Mouse (Mus musculus): ENCODE measurements at regions not wholly inside any gene's neighbourhood (a gene's known extent, or its start where the extent isn't known, plus 50 kb on each side); places are given as distances from the start of the nearest gene placed in this dataset.
A peak's percentile ranks its signal among the peaks of the same experiment; 100 is the strongest.

DNA sequence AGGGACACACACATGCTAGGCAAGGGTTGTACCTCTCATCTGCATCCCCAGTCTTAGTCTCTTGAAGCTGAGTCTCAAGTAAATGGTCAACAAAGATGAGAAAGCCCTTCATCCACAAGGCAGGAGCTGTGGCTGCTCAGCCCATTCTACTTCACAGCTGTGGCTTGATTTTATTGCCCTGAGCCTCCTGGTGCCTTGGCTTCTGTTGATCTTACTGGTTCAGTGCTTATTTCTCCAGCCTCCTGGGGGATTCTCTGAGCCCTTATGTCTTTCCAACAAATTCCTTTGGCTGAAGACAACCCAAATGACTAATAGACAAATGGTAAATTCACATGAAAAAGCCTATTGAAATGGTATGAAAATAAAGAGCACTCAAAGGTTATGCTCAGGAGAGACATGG lies 167.3 kb upstream of the Fndc3a start:
- Histone ChIP-seq H3K9me3 (no peaks in the 10 kb centered on the region), H3K27me3 (replicated peaks) (no peaks in the 10 kb centered on the region), H3K27ac (no peak overlapping the region), H3K4me1 (replicated peaks) (no peaks in the 10 kb centered on the region), H3K9ac (no peak overlapping the region), H3K36me3 (no peaks in the 10 kb centered on the region), H3K4me2 (replicated peaks) (no peak overlapping the region), H3K4me3 (replicated peaks) (no peak overlapping the region)
- ATAC-seq, result no peak

DNA sequence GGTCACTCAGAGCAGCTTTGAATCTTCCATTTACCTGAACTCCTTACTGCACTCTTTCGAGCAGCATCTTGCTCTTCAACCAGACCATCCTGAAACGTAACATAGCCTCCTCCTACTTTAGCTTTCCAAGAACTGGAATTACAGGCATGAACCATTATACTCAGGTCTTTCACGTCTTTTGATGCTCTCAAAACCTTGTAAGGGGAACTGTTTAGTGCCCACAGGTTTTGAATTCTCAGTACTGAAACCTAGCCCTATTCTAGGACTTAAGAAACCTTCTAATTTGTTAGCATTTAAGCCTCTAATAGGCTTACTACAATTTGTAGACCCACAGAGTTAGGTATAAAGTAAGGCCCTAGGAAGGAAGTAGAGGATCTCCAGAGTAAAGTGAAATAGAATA lies 163.7 kb upstream of the Fndc3a start:
- no peak overlapping the region for H3K4me2 ChIP-seq (replicated peaks)
- H3K27me3 ChIP-seq (replicated peaks), result no peaks in the 10 kb centered on the region
- ATAC-seq, result no peak
- no peaks in the 10 kb centered on the region for H3K9me3 ChIP-seq
- 84% methylated on average over 3 of the region's 3 CpGs for WGBS
- H3K4me1 ChIP-seq (replicated peaks), result no peaks in the 10 kb centered on the region
- H3K27ac ChIP-seq, result no peak overlapping the region
- no peaks in the 10 kb centered on the region for H3K36me3 ChIP-seq
- H3K9ac ChIP-seq, result no peak overlapping the region
- no peak overlapping the region for H3K4me3 ChIP-seq (replicated peaks)

DNA sequence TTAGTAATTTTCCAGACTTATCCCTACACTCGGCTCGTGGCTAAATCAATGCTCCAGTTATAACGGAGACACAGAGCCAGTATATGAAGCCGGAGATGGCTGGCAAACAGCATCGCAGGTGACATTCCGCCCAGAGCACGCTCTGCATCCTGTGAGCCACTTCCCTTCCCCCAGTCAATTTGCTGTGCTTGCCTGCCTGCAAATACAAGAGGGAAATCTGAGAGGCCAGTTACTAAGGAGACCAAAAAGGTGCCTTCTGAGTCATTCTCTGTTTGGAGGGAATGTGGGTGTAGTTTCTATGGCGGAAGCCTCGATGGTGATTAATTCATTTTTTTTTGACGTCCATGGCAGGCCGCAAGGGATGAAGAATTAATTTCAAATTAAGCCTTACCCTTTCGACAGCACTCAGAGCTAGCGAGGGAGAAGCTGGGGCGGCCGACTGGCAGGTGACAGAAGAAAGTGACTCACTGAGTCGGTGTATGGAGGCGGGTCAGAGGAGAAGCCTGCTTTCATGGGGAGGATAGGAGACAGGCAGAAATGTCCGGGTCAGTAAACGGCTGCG lies 159.5 kb upstream of the Fndc3a start:
- H3K27ac ChIP-seq, result no peak overlapping the region
- H3K9me3 ChIP-seq, result no peaks in the 10 kb centered on the region
- H3K4me2 ChIP-seq (replicated peaks), result no peak overlapping the region
- no peak overlapping the region for H3K4me3 ChIP-seq (replicated peaks)
- no peaks in the 10 kb centered on the region for H3K27me3 ChIP-seq (replicated peaks)
- no peaks in the 10 kb centered on the region for H3K4me1 ChIP-seq (replicated peaks)
- ATAC-seq, result 0 out of 2 replicates have a peak, but pooled peaks have one; percentile 17
- no peaks in the 10 kb centered on the region for H3K36me3 ChIP-seq
- WGBS, result 47% methylated on average over 20 of the region's 20 CpGs
- H3K9ac ChIP-seq, result no peak overlapping the region

DNA sequence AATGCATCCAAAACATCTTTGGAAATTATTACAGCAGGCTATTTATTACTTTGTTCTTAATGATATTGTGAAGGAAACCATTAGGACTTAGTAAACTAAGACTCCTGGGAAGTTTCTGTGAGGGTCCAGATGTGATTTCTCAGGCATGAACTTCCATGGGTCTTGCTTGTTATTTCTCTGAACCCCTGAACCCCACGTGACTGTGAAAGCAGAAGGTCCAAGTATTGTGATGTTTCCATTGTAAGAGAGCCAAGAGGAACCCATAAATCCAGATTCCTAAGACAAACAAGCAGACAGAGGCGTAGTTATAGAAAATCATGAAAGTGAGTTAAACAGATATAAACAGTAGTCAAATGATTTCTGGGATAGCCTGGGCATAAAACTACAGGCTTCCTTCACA lies 157.1 kb upstream of the Fndc3a start:
- H3K27me3 ChIP-seq (replicated peaks), result no peaks in the 10 kb centered on the region
- no peaks in the 10 kb centered on the region for H3K9me3 ChIP-seq
- H3K4me2 ChIP-seq (replicated peaks), result no peak overlapping the region
- no peak for ATAC-seq
- H3K36me3 ChIP-seq, result no peaks in the 10 kb centered on the region
- H3K27ac ChIP-seq, result no peak overlapping the region
- H3K9ac ChIP-seq, result no peak overlapping the region
- no peak overlapping the region for H3K4me3 ChIP-seq (replicated peaks)
- WGBS, result 46% methylated on average over 2 of the region's 2 CpGs
- no peaks in the 10 kb centered on the region for H3K4me1 ChIP-seq (replicated peaks)

DNA sequence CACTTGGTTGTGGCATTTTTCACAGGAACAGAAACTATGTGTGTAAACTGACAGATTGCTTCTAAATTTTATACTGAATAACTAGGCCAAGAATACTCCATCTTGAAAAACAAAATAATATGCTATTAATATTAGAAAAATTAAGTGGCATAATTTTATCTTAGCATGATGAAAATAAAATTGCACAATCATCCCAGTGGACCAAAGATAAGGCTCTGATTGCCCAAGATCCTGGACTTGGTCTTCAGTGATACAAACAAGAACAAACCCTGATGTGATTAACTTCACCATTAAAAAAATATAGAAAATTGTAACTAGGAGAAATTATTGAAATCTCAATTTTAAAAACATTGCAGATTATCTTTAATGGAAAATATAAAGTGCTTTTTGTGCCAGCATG lies 155.7 kb upstream of the Fndc3a start:
- no peak for ATAC-seq
- no peak overlapping the region for H3K4me2 ChIP-seq (replicated peaks)
- no peak overlapping the region for H3K27ac ChIP-seq
- no peaks in the 10 kb centered on the region for H3K36me3 ChIP-seq
- H3K27me3 ChIP-seq (replicated peaks), result no peaks in the 10 kb centered on the region
- no peak overlapping the region for H3K4me3 ChIP-seq (replicated peaks)
- no peaks in the 10 kb centered on the region for H3K9me3 ChIP-seq
- no peak overlapping the region for H3K9ac ChIP-seq
- no peaks in the 10 kb centered on the region for H3K4me1 ChIP-seq (replicated peaks)

DNA sequence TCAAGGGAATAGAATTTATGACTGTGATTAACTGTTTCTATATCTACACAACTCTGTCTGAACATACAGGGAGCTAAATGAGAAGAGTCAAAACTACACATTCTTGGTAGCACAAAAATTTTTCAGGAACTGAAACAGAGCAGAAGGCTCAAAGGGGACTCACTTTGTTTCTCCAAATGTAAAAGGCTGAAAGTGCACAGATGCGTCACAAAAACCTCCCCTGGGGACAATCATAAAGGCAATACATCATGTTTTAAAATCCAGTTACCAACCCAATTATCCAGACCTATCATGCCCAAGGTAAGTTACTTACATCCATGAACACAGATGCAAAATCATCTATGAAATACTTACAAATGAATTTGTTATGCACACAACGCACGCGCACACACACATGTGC lies 155.0 kb upstream of the Fndc3a start:
- ATAC-seq, result no peak
- no peaks in the 10 kb centered on the region for H3K27me3 ChIP-seq (replicated peaks)
- no peak overlapping the region for H3K9ac ChIP-seq
- no peak overlapping the region for H3K27ac ChIP-seq
- H3K9me3 ChIP-seq, result no peaks in the 10 kb centered on the region
- H3K4me1 ChIP-seq (replicated peaks), result no peaks in the 10 kb centered on the region
- H3K4me3 ChIP-seq (replicated peaks), result no peak overlapping the region
- no peaks in the 10 kb centered on the region for H3K36me3 ChIP-seq
- no peak overlapping the region for H3K4me2 ChIP-seq (replicated peaks)
- 92% methylated on average over 4 of the region's 4 CpGs for WGBS

DNA sequence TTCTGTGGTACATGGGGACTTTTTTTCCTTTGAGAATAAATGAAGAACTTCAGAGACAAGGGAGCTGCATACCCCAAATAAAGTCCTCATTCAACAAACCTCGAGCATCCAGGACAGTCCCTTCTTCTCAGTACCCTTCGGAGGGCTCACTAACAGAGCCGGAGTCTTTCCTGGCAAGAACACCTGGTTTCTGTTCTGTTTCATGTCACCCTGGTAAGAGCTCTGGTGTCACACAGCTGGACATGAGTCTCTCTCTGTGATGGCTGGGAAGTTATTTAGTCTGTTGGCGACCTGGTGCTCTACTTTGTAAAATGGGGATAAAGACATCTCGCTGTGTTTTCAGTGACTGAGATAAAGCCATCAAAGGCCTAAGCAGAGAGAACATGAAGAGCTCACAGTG lies 154.3 kb upstream of the Fndc3a start:
- Histone ChIP-seq H3K27ac (no peak overlapping the region), H3K9me3 (no peaks in the 10 kb centered on the region), H3K4me3 (replicated peaks) (no peak overlapping the region), H3K4me1 (replicated peaks) (no peaks in the 10 kb centered on the region), H3K9ac (no peak overlapping the region), H3K4me2 (replicated peaks) (no peak overlapping the region), H3K27me3 (replicated peaks) (no peaks in the 10 kb centered on the region), H3K36me3 (no peaks in the 10 kb centered on the region)
- WGBS, result 67% methylated on average over 5 of the region's 5 CpGs
- no peak for ATAC-seq

DNA sequence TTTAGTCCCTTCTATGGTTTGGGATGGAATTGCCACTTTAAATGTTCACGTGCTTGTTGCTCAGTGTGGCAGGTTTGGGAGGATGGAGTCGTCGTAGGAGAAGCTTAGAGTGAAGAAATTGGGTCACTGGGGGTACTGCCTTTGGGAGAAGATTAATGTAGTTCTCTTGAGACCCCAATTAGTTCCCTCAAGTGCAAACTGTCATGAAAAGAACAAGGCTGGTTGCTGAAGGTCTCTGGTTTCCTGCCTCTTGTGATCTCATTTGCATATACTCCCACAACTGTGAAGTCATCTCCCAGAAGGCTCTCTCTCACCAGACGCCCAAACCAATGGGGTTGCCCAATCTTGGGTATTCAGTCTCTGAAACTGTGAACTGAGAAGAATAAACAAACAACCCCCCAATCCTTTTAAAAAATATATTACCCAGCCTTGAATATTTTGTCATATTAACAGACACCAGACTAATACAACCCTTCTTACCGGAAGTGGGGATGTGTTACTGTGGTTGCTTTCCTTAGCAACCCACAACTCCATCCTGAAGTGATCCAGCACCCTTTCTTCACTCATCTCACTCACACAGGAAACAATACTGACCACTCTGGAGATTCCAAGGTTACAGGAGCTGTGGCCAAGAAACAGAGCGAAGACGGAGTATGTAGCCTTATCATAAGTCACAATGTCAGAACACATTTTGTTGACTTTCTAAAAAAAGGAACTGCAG lies 153.2 kb upstream of the Fndc3a start:
- Histone ChIP-seq H3K9ac (no peak overlapping the region), H3K27ac (no peak overlapping the region), H3K27me3 (replicated peaks) (no peaks in the 10 kb centered on the region), H3K9me3 (no peaks in the 10 kb centered on the region), H3K36me3 (no peaks in the 10 kb centered on the region), H3K4me2 (replicated peaks) (no peak overlapping the region), H3K4me1 (replicated peaks) (no peaks in the 10 kb centered on the region), H3K4me3 (replicated peaks) (no peak overlapping the region)
- WGBS, result 72% methylated on average over 7 of the region's 7 CpGs
- ATAC-seq, result no peak

DNA sequence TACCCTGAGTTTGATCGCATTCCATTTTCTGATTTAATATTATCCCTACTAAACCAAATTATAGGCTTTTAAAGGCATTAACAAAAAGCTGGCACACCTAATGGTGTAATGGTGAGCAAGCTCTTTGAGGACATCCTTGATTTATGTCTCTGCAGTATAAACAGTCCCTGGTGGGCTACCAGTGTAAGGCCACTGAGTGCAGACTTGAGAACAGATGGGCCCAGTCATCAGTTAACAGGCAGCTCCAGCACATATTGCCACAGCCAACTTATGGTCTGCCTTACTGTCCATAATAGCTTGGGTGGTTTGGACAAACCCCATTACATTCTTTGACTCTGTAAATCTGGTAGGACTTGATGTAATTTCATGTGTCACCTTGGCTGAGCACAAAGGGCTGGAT lies 144.4 kb upstream of the Fndc3a start:
- 80% methylated on average over 1 of the region's 1 CpGs for WGBS
- Histone ChIP-seq H3K4me3 (replicated peaks) (no peak overlapping the region), H3K9me3 (no peaks in the 10 kb centered on the region), H3K27ac (no peak overlapping the region), H3K9ac (no peak overlapping the region), H3K36me3 (no peaks in the 10 kb centered on the region), H3K4me1 (replicated peaks) (no peaks in the 10 kb centered on the region), H3K4me2 (replicated peaks) (no peak overlapping the region), H3K27me3 (replicated peaks) (no peaks in the 10 kb centered on the region)
- ATAC-seq, result no peak

DNA sequence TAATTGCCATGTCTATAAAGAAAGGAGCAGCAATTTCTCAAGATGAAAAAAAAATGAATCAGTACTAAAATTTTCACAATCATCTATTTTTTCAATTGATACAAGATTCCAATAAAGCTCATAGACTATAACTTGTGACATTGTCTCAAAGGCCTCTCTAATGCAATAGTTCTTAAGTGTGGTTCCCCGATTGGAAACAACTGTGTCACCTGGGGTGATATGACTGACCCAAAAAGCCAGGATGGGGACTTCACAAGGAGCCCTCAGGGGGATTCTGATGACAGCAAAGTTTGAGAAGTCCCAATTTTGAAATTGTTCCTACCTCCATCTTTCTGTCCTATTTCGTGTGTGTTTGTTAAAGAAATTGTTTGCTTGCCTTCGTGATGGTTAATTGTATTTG lies 143.3 kb upstream of the Fndc3a start:
- no peaks in the 10 kb centered on the region for H3K27me3 ChIP-seq (replicated peaks)
- H3K4me3 ChIP-seq (replicated peaks), result no peak overlapping the region
- H3K9me3 ChIP-seq, result no peaks in the 10 kb centered on the region
- WGBS, result 89% methylated on average over 3 of the region's 3 CpGs
- H3K36me3 ChIP-seq, result no peaks in the 10 kb centered on the region
- no peak for ATAC-seq
- no peaks in the 10 kb centered on the region for H3K4me1 ChIP-seq (replicated peaks)
- H3K9ac ChIP-seq, result no peak overlapping the region
- H3K4me2 ChIP-seq (replicated peaks), result no peak overlapping the region
- no peak overlapping the region for H3K27ac ChIP-seq

DNA sequence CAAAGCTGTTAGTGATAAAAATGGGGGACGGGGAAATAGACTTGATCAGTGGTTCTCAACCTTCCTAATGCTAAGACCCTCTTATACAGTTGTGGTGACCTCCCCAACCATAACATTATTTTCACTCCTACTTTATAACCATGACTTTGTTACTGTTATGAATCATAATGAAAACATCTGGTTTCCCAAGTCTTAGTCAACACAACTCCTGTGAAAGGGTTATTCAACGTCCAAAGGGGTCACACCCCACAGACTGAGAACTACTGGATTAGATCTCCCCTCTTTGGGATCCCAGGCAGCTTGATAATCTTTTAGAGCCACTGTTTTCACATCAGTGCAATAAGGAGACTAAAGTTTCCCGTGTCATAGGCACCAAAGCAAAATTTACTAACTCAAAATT lies 141.1 kb upstream of the Fndc3a start:
- H3K4me1 ChIP-seq (replicated peaks), result no peaks in the 10 kb centered on the region
- 67% methylated on average over 3 of the region's 3 CpGs for WGBS

DNA sequence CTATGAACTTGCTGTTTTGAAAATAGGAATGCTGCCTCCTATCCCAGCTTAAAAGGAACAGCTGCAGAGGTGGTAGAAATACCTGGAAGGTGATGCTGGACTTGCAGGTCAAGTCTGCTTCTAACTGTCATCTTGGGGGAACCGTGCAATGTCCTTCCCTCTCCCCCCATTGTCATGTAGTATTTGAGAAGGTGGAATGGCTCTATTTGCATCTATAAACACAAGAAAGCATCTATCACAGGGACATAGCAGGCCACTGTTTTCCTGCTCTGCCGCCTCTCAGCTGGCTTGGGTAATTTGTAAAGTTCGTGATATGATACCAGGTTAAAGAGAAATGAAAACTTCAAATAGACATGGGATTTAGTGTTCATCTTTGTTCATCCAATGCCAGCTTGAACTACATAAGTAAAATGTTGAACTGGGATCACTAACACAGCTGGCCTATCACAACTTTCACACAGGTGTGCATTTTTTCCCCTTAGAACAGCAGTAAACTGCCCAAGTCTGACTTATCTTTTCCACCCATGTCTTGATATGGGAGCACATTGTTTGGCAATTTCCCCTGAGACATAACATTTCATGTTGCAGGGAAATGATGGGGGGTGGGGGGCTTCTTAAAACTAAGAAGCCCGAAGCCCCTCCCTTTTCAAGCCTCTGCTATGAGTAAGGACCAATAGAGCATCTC lies 138.6 kb upstream of the Fndc3a start:
- Histone ChIP-seq H3K4me3 (replicated peaks) (no peak overlapping the region), H3K36me3 (no peaks in the 10 kb centered on the region), H3K9ac (no peak overlapping the region), H3K27ac (no peak overlapping the region), H3K27me3 (replicated peaks) (no peaks in the 10 kb centered on the region), H3K4me1 (replicated peaks) (no peaks in the 10 kb centered on the region), H3K9me3 (no peaks in the 10 kb centered on the region), H3K4me2 (replicated peaks) (no peak overlapping the region)
- ATAC-seq, result no peak
- WGBS, result 71% methylated on average over 4 of the region's 4 CpGs

More for the DNA sequence above, 141.1 kb upstream of the Fndc3a start:
- Histone ChIP-seq H3K27ac (no peak overlapping the region), H3K9me3 (no peaks in the 10 kb centered on the region), H3K36me3 (no peaks in the 10 kb centered on the region), H3K9ac (no peak overlapping the region), H3K27me3 (replicated peaks) (no peaks in the 10 kb centered on the region), H3K4me3 (replicated peaks) (no peak overlapping the region), H3K4me2 (replicated peaks) (no peak overlapping the region)
- no peak for ATAC-seq

DNA sequence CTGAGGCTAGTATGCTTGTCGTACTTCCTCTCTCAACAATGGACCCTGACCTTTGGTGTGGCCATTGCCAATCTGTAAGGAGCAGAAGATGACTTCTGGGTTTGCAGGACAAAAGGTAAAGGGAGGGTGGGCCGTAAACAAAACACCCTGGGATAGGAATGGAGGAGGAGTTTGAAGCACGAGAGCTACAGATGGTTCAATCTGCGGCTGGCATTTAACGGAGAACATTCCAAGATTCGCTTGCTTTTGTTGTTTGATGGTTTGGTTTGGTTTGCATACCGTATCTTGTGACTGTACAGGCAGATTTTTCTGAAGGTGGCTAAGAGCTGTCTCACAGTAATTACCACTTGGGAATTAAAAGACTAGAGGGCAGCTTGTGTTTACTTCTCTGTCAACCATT lies 137.7 kb upstream of the Fndc3a start:
- Histone ChIP-seq H3K9me3 (no peaks in the 10 kb centered on the region), H3K36me3 (no peaks in the 10 kb centered on the region), H3K27ac (no peak overlapping the region), H3K9ac (no peak overlapping the region), H3K4me2 (replicated peaks) (no peak overlapping the region), H3K4me3 (replicated peaks) (no peak overlapping the region), H3K27me3 (replicated peaks) (no peaks in the 10 kb centered on the region), H3K4me1 (replicated peaks) (no peaks in the 10 kb centered on the region)
- ATAC-seq, result no peak
- WGBS, result 34% methylated on average over 7 of the region's 7 CpGs
